In genomic region chr14:29940313-29940812, GRCm38 (mm10) we compare ENCODE assay signal across 9 mouse cellular contexts. TPM values are rescaled to one million over a fixed set of nuclear protein-coding genes. Genes with fewer than 3 reads are reported as not detected.
DNase-seq lines count a peak whose midpoint lies in the region; ATAC-seq and TF ChIP-seq lines count a peak whose summit lies in the region.
"Had no signal": no experiment of that assay in that cellular context is flagged by ENCODE, and none has a peak within 500 bp of the region (broad histone marks: within the 10 kb centered on the region; RNA-seq: fewer than 3 reads in every experiment).

No protein-coding gene starts in this region.

- no peaks in the 10 kb centered on the region for H3K4me1 ChIP-seq in heart, adult 2 months (ENCODE audit: control insufficient read depth, insufficient read depth, low read length)
- 0 out of 2 replicates have a peak, but pooled peaks cover 4% of the 10 kb centered on the region for H3K4me1 ChIP-seq in hindbrain, embryonic 12.5 days
- H3K4me1 ChIP-seq in midbrain, embryonic 16.5 days (ENCODE audit: control insufficient read depth, insufficient read depth, low read length) = peaks cover 6% of the 10 kb centered on the region; the same call in 1 of the 2 replicates

- no peak for TF ChIP-seq CTCF in heart, adult 2 months (IDR thresholded peaks at IDR 0.05)

- peak overlapping the region; percentile 21; the same call in 1 of the 2 replicates for H3K4me2 ChIP-seq in hindbrain, embryonic 12.5 days (replicated peaks)
- peak overlapping the region; percentile 40 for H3K4me2 ChIP-seq in midbrain, embryonic 16.5 days (ENCODE audit: low read length)

- H3K27ac ChIP-seq in heart, adult 2 months = no peak overlapping the region
- no peak overlapping the region for H3K27ac ChIP-seq in hindbrain, embryonic 12.5 days
- no peak overlapping the region for H3K27ac ChIP-seq in midbrain, embryonic 16.5 days (ENCODE audit: low read length)
- H3K27ac ChIP-seq: left cerebral cortex, adult 2 months had no signal

- H3K9me3 ChIP-seq in hindbrain, embryonic 12.5 days (replicated peaks) = no peaks in the 10 kb centered on the region
- no peaks in the 10 kb centered on the region for H3K9me3 ChIP-seq in midbrain, embryonic 16.5 days (replicated peaks; ENCODE audit: control insufficient read depth, low read length, poor library complexity, severe bottlenecking)

- intact Hi-C loops in heart, adult 2 months (cut with DNase I) = loop anchor here (5.0 kb wide), 1 partner anchor 498 kb away; no protein-coding TSS in a partner anchor

- peak; percentile 16; the same call in 1 of the 2 replicates for ATAC-seq in hindbrain, embryonic 12.5 days (ENCODE audit: low FRiP score)
- peak; percentile 59 for ATAC-seq in midbrain, embryonic 16.5 days

- no peak overlapping the region for H3K9ac ChIP-seq in heart, adult 2 months (ENCODE audit: low read depth, low read length)
- H3K9ac ChIP-seq in hindbrain, embryonic 12.5 days = no peak overlapping the region
- H3K9ac ChIP-seq in midbrain, embryonic 16.5 days (ENCODE audit: low read depth, low read length) = no peak overlapping the region

- H3K27me3 ChIP-seq in heart, adult 2 months (ENCODE audit: control insufficient read depth, insufficient read depth, low read length) = no peaks in the 10 kb centered on the region
- H3K27me3 ChIP-seq in hindbrain, embryonic 12.5 days = no peaks in the 10 kb centered on the region; the same call in none of the 2 replicates
- H3K27me3 ChIP-seq in midbrain, embryonic 16.5 days (ENCODE audit: control insufficient read depth, insufficient read depth, low read depth, low read length) = no peaks in the 10 kb centered on the region

- TF ChIP-seq POLR2A in heart, adult 2 months (IDR thresholded peaks at IDR 0.05; ENCODE audit: insufficient read depth, low read depth, low read length) = no peak

- H3K4me3 ChIP-seq in heart, adult 2 months = no peak overlapping the region
- H3K4me3 ChIP-seq in hindbrain, embryonic 12.5 days = no peak overlapping the region
- H3K4me3 ChIP-seq in midbrain, embryonic 16.5 days (ENCODE audit: low read depth, low read length) = no peak overlapping the region
- H3K4me3 ChIP-seq: left cerebral cortex, adult 2 months had no signal

- peak; percentile 70 for DNase-seq in heart, adult 11 months
- no peak for DNase-seq in heart, adult 2 months
- peak; percentile 34 for DNase-seq in embryo, embryonic 10.5 days (ENCODE audit: low spot score)
- DNase-seq in layer of hippocampus, postnatal 10 days (ENCODE audit: low spot score in 2 of 2) = no peak
- no peak for DNase-seq in thymus, postnatal 0 days (ENCODE audit: low spot score)
- no peak for DNase-seq in spleen, adult 12 weeks (ENCODE audit: low spot score)

- 6% methylated on average over 10 of the region's 10 CpGs for WGBS in heart, adult 2 months
- WGBS in hindbrain, embryonic 12.5 days = 37% methylated on average over 10 of the region's 10 CpGs
- WGBS in midbrain, embryonic 16.5 days = 5% methylated on average over 10 of the region's 10 CpGs

- TF ChIP-seq EP300 in heart, adult 2 months (IDR thresholded peaks at IDR 0.05; ENCODE audit: insufficient read depth, low read depth, low read length) = no peak

- H3K79me2 ChIP-seq in heart, adult 2 months (replicated peaks; ENCODE audit: control insufficient read depth, insufficient read depth, low read length) = no peaks in the 10 kb centered on the region

- no peaks in the 10 kb centered on the region for H3K36me3 ChIP-seq in heart, adult 2 months (ENCODE audit: control insufficient read depth, insufficient read depth, low read length)
- no peaks in the 10 kb centered on the region for H3K36me3 ChIP-seq in hindbrain, embryonic 12.5 days
- H3K36me3 ChIP-seq in midbrain, embryonic 16.5 days (ENCODE audit: control insufficient read depth, insufficient read depth, low read length) = no peaks in the 10 kb centered on the region

RNA-seq across cellular contexts. Expression of gene Selenok, which starts 27.7 kb away (rescaled TPM):
- total RNA-seq in heart, adult 2 months (2021) = 10 to 100 TPM; 83.7 to 95.6 TPM
- polyA plus RNA-seq in heart, adult 2 months (2012; rRNA removed) = 52.5 and 75.9 TPM in 2 replicates
- 382 and 390 TPM in 2 replicates for polyA plus RNA-seq in hindbrain, embryonic 12.5 days (2016; fragmentation: Nextera tagmentation; extraction: Ambion mirVana)
- polyA plus RNA-seq in midbrain, embryonic 16.5 days (2015; fragmentation: Nextera tagmentation; extraction: Ambion mirVana) = 410 and 411 TPM in 2 replicates
- 100 to 1,000 TPM; 129 to 141 TPM for total RNA-seq in layer of hippocampus, postnatal 10 days (2021)
- 345 and 371 TPM in 2 replicates for polyA plus RNA-seq in thymus, postnatal 0 days (2015; fragmentation: Nextera tagmentation; extraction: Ambion mirVana)

RNA-seq across cellular contexts. Expression of gene Actr8, which starts 37.8 kb away (rescaled TPM):
- total RNA-seq in heart, adult 2 months (2021) = 10 to 100 TPM; 36.8 to 39.9 TPM
- 14.5 and 22.4 TPM in 2 replicates for polyA plus RNA-seq in heart, adult 2 months (2012; rRNA removed)
- 87.1 and 92.8 TPM in 2 replicates for polyA plus RNA-seq in hindbrain, embryonic 12.5 days (2016; fragmentation: Nextera tagmentation; extraction: Ambion mirVana)
- polyA plus RNA-seq in midbrain, embryonic 16.5 days (2015; fragmentation: Nextera tagmentation; extraction: Ambion mirVana) = 74.0 and 80.7 TPM in 2 replicates
- total RNA-seq in layer of hippocampus, postnatal 10 days (2021) = 10 to 100 TPM; 67.3 to 71.7 TPM
- polyA plus RNA-seq in thymus, postnatal 0 days (2015; fragmentation: Nextera tagmentation; extraction: Ambion mirVana) = 53.9 and 58.7 TPM in 2 replicates

Comparison
In these comparisons a context has a peak if more than half of its experiments do, and no peak if none do; other contexts are left out.
1. DNase-seq: peak in heart, adult 11 months (single experiment) and embryo, embryonic 10.5 days (single experiment); none in heart, adult 2 months (0 of 2), layer of hippocampus, postnatal 10 days (0 of 2), thymus, postnatal 0 days (single experiment) and spleen, adult 12 weeks (single experiment).